In the genomic region with DNA sequence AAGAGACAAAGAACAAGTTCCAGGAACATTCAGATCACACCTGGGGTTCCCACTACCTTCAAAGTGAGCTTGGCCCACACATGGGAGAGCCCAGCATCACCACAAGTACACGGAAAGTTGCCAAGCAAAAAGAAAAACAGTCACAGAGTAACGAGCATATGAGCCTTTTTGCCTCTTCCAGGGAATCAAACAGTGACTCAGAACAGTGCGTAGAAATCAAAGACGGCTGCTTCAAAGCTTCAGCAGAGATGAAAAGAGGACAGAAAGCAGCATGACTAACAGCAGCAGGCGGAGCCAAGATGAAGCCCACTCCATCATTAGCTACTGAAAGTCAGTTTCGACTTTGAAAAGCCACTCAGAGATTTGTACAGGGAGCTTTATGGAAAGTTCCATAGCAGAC, we compare ENCODE assay signal across 13 mouse cellular contexts.
DNase-seq lines count a peak whose midpoint lies in the region; ATAC-seq and TF ChIP-seq lines count a peak whose summit lies in the region.
"Had no signal": no experiment of that assay in that cellular context is flagged by ENCODE, and none has a peak within 500 bp of the region (broad histone marks: within the 10 kb centered on the region; RNA-seq: fewer than 3 reads in every experiment).

No protein-coding gene starts in this region.

- TF ChIP-seq POLR2A in brain, embryonic 14.5 days (IDR thresholded peaks at IDR 0.05; ENCODE audit: borderline replicate concordance, extremely low read depth, insufficient read depth, insufficient read length, poor library complexity, severe bottlenecking): no peak

- no peak for TF ChIP-seq CTCF in brain, embryonic 14.5 days (IDR thresholded peaks at IDR 0.05; ENCODE audit: borderline replicate concordance, extremely low read depth, insufficient read depth, insufficient read length)

- peak; percentile 41 for DNase-seq in adrenal gland, adult 2 months
- no peak for DNase-seq in adrenal gland, adult 18-20 months (ENCODE audit: low spot score in 2 of 2)
- peak; percentile 2 for DNase-seq in layer of hippocampus, adult 11-12 months (ENCODE audit: low spot score)
- no peak for DNase-seq in layer of hippocampus, postnatal 25 days (ENCODE audit: extremely low spot score in 1 of 2, low spot score in 1 of 2)
- peak; percentile 3 for DNase-seq in 3T3-L1 (ENCODE audit: low read depth, low spot score)
- peak; percentile 63 for DNase-seq in brain, embryonic 14.5 days (ENCODE audit: low read depth)
- DNase-seq in thymus, adult 18-20 months: no peak
- DNase-seq: cerebellum, postnatal 10 days; gastrocnemius, postnatal 36 days; lung, adult 2 months; thymus, postnatal 36 days had no signal

- ATAC-seq in megakaryocyte progenitor cell, adult 5-6 weeks (replicated peaks; ENCODE audit: poor library complexity): no peak
- ATAC-seq: intestine, embryonic 15.5 days had no signal

Comparison
In these comparisons a context has a peak if more than half of its experiments do, and no peak if none do; other contexts are left out.
1. DNase-seq: peak in adrenal gland, adult 2 months (single experiment), layer of hippocampus, adult 11-12 months (single experiment), 3T3-L1 (single experiment) and brain, embryonic 14.5 days (single experiment); none in adrenal gland, adult 18-20 months (0 of 2), layer of hippocampus, postnatal 25 days (0 of 2) and thymus, adult 18-20 months (0 of 2).